Mouse (Mus musculus): ENCODE measurements around the gene Arl9.
"Not testable (repeated sequence)": the region's sequence is repeated elsewhere in the genome, so short reads cannot be mapped to it uniquely, and the experiment has no call there.

Gene Arl9

DNA sequence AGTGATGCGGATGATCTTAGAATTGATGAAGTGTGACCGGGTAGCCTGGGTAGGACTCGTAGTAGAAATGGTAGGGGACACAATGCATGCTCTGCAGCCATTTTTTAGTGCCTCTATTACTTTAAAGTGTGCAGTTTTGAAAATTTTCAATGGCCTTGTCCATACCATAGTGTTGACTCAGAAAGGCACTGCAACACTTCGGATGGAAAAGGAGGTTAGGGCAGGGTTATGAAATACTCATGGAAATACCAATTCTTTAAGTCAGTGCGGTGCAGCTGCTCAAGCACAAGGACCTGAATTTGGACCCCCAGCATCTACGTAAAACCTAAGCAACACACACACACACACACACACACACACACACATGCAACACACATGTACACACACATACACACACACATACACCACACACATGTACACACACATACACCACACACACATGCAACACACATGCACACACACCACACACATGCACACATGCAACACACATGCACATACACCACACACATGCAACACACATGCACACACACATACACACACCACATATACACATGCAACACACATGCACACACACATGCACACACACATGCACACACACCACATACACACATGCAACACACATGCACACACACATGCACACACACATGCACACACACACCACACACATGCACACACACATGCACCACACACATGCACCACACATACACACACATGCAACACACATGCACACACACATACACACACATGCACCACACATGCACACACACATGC lies at the start of gene Arl9:
Gene Arl9 (plus strand): TSS at position 5 of the 771 bp plus-strand sequence.
- no peak for DNase-seq (ENCODE audit: low read depth, low spot score)

DNA sequence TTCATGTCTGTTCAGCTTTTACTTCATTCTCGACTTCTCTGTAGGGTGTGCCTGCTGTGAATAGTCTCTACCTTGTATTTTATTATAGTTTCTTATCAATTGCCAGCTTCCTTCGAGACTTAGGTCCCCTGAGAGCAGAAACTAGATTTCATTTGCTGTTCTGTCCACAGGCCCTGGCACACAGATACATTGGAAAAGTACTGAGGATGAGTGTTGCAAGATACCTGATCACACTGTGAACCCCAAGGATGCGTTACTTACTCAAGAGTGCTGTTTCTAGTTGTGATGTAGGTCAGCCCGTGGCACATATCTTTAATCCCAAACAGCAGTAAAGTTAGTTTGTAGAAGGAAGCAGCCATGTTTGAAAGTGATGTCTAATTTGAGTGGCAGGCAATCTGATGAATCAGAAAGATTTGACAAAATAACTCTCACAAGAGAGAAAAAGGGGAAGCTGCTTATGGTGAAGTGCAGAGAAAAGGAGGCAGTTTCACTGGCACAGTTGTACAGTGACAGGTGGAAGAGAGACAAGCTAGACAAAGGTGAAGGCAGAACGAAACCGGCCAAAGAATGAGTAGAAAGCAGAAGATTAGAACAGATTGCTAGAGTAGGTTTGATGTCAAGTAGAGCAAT lies 49.5 kb upstream of the Arl9 start:
- no peak for DNase-seq (ENCODE audit: low read depth, low spot score)

DNA sequence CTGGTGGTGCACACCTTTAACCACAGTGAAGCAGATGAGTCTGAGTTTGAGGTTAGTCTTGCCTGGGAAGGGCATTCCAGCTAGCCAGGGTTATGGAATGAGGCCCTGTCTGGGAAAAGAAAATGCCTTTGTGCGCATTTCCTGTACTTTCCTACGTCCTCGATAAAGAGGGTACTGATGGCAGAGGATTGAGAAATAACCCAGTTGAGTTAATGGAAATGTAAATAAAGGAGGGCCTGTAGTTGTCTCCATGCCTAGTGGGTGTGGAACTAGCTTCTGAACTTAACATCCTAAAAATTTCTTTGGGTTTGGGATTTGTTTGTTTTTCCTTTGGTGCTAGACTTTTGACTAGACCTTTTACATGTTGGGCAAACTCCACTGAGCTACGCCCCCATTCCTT lies 48.4 kb upstream of the Arl9 start:
- no peak for DNase-seq (ENCODE audit: low read depth, low spot score)

DNA sequence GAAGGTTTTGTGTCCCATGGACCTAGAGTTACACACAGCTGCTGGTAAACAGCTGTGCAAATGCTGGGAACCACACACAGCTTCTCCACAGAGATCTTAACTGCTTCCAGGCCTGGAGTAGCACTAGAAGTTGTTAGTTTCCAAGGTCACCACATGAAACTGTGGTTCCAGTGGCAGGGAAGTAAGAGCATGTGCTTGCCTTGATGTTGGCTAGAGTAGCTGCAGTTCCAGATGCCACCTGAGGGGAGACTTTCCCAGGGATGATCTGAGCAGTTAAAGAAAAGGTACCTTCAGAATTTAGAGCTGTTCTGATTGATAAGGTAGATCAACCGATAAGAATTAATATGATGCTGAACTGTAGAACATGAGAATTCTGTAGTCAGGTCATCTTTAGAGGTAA lies 45.9 kb upstream of the Arl9 start:
- no peak for DNase-seq (ENCODE audit: low read depth, low spot score)

DNA sequence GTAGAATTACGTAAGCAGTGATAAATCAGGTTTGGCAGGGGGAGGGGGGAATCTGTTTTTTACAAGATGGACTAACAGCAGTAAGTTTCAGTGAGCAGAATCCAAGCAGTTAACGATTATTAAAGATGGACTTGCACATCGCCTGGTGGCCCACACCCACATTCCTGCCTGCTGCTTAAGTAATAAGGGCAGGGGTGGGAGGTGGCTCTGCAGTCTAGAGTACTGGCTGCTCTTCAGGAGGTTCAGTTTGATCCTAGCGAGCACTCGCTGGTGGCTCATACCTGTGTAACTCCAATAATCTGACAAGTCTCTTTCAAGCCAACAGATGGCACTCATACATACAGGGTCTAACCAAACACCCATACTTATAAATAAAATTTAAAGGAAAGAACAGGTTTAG lies 44.3 kb upstream of the Arl9 start:
- no peak for DNase-seq (ENCODE audit: low read depth, low spot score)

DNA sequence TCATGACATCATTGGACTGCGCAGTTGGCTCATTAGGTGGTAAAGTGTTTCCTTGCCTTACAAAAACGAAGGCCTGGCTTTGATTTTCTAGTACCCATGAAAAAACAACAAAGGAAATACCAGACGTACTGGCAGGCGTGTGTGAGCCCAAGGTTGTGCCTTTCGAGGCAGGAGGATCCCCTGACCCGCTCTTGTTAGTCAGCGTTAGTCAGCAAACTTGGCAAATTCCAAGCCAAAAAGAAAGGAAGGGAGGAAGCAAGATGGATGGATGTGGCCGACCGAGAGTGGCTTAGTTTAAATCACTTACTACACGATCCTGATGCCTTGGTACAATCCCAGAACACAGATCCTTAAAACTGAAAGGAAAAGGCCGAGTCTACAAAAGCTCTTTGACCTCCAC lies 41.3 kb upstream of the Arl9 start:
- no peak for DNase-seq (ENCODE audit: low read depth, low spot score)

DNA sequence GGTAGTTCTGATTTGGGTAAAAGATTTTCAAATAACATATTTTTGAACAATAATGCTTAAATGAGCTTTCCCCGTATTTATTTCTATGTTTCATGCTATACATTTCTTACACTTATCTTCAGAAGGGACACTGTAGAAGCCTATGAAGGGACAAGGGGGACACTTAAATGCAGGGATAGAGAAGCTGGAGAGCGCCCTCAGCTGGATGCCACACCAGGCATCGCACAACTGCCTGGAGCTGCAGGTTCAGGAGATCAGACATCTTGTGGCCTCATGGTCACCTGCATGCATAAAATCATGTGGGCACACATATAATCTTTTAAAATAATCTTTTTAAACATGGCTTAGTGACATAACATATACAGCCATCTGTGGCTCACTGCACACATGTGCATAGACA lies 39.2 kb upstream of the Arl9 start:
- no peak for DNase-seq (ENCODE audit: low read depth, low spot score)

DNA sequence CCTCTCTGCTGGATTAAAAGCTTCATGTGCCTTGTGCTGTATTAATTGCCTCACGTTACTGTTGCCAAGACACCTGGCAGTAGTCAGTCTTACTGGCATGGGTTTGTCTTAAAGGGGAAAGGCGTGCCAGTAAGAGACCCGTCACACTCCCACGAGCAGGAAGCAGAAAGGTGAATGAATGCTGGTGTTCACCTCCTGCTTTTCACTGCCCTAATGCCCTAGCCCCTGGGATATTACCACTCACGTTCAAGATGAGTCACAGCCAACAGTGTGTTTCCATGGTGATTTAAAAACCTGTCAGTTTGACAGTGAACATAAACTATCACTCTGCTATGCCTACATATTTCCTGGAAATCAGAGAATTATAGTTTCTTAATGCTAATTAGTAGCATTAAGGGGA lies 34.6 kb upstream of the Arl9 start:
- no peak for DNase-seq (ENCODE audit: low read depth, low spot score)

DNA sequence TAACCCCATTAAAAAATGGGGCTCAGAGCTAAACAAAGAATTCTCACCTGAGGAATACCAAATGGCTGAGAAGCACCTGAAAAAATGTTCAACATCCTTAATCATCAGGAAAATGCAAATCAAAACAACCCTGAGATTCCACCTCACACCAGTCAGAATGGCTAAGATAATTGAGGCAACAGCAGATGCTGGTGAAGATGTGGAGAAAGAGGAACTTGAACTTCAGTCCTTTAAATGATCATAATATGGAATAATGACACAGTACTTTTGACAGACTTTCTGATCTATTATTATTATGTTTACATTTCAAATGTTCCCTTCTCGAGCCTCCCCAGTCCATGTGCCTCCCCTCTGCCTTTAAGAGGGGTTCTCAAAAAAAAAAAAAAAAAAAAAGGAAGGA lies 32.7 kb upstream of the Arl9 start:
- DNase-seq (ENCODE audit: low read depth, low spot score): not testable (repeated sequence)

DNA sequence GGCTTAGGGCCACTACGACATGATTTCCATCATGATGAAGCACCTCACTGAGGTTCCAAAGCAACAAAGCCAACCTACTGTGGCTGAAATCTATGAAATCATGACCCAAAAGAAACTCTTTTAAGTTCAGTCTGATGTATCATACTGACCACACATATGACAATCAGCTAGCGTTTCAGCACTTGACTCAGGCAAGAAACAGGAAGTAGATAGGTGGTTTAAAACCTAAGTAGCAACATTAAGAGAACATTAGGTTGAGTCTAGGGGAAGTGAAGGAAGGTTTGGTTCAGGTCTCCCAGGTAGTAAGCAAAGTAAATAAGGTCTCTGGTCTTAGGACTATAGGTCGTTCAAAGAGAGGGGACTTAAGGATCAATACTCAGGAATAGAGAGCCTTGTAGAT lies 30.4 kb upstream of the Arl9 start:
- no peak for DNase-seq (ENCODE audit: low read depth, low spot score)

DNA sequence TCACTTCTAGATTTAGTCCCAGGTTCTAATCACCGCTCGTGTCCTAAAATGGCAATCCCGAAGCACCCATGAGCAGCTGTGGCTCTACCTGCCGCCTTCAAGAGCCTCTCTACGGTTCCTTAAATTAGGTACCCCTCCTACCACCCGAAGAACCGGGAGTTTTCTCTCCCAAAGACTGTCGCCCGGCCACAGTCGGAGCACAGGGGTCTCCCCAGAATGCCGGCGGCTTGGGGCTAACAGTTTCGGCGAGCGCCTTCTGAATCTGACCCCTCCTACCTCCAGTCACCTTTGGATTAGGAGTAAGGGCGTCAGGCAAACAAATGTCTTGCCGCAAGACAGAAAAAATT lies 29.7 kb upstream of the Arl9 start:
- DNase-seq (ENCODE audit: low read depth, low spot score): no peak

DNA sequence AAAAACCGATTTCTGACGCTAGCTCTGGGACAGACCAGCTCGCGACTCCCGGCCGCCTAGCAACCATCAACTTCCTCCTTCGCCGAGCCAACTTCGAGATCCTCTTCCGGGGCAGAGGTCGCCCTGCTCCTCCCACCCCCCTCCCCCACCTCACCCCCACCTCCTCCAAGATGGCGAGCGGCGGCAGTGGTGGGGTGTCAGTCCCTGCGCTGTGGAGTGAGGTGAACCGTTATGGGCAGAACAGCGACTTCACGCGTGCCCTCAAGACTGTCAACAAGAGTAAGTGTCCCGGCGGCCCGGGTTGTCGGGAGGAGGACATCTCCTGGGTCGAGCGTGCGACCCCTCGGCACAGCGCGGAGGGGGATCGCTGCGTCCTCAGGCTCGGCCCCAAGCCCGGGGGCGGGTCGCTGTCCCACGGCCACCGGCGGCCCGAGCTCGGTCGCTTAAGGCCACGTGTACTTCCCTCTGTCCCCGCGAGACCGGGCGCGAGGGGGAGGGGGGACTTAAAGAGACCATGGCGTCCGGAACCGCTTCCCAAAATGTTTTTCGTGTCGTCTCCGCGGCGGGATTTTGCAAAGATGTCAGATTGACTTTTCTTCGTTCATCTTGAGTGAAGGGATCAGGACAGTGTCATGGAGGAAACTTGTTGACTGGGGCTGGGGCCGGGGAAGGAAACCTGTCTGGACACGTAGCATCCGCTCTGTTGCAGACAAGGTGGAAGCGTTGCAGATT lies 29.1 kb upstream of the Arl9 start, which contains the start of gene Srp72:
Gene Srp72 (plus strand): TSS at position 130 of the 732 bp plus-strand sequence.
- DNase-seq (ENCODE audit: low read depth, low spot score): peak; percentile 73

DNA sequence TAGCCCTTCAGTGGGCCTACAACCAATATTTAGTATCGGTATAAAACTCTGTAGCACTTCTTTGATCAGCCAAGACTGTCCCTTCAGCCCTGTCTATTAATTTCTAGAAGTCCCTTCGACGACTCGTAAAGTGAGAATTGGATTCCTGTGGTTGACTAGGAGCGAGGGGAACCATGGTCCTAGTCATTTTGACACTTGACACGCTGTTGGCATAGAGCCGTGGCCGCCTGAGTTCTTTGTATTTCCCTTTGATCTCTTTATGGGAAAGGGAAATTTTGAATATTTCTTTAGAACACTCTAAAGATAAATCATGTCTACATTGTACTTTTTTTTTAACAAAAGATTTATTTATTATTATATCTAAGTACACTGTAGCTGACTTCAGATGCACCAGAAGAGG lies 28.1 kb upstream of the Arl9 start:
- DNase-seq (ENCODE audit: low read depth, low spot score): no peak

DNA sequence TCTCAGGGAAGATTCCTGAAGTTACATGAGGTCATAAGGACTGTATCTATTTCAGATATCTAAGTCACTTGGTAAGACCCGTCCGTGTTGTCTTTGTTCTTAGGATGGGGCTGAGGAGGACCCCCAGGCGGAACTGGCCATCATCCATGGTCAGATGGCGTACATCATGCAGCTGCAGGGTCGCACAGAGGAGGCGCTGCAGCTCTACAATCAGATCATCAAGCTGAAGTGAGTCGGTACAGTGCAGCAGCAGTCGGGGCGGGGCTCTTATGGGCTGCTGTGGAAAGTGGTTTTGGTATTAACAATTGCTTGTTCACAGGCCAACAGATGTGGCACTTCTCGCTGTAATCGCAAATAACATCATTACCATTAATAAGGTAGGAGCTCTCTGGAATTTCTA lies 19.8 kb upstream of the Arl9 start:
- no peak for DNase-seq (ENCODE audit: low read depth, low spot score)

DNA sequence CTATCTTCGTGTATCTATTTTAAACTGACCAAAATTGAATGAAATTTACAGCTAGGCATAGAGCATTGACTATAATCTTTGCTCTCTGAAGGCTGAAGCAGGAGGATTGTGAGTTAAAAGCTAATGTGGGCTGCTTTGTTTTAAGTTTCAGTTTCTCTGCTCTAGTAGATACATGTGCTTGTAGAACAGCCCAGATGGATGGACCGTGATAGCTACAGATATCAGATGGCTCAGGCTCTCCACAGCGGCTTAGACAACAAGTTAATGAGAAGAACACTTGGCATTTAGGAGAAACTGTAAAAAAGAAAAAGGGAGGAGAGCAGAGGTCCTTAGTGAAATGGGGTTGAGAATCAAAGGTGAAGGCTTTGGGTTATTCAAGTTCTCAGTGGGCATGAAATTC lies 13.1 kb upstream of the Arl9 start:
- DNase-seq (ENCODE audit: low read depth, low spot score): no peak

DNA sequence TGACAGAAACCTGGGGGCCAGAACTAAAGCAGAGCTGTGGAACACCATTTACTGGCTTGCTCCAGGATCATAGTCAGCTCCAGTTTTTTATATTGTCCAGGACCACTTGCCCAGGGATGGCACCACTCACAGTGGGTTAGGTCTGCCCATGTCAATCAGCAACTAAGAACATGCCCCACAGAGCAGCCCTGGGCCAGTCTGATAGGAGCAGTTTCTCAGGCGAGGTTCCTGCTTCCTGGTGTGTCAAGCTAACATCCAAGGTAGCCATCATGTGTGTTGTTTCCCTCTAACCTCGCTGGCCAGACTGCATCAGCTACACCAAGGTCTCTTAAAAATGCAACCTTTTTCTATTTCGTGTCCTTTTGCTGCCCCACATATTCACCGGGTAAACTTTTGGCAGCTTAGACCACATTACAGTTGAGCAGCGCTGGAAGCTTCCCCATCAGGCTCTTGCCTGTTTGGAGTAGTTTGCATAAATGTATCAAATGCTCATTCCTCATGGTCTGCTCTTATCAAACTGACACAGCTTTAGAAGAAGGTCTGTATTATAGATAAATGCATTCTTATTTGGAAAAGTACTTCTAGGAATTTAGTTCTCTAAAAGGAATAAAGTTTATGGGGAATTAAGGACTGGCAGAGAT lies 10.6 kb upstream of the Arl9 start:
- no peak for DNase-seq (ENCODE audit: low read depth, low spot score)

DNA sequence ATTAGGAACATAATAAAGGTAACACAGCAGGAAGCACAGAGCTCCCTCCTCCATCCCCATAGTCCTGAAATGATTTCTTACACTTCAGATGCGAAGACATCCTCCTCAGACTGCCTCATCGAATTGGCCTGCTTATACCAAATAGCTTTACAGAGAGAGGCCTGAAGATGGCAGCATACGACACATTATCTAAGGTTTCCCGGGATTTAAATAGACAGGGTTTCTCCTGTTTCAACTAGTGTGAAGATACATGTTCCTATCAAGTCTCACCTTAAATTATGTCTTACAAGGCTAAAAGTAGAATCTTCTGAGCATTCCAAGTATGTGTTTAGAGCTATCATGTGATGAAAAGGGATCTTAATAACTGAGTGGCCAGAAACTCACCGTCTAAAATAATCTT lies 5.4 kb upstream of the Arl9 start:
- DNase-seq (ENCODE audit: low read depth, low spot score): peak; percentile 61

DNA sequence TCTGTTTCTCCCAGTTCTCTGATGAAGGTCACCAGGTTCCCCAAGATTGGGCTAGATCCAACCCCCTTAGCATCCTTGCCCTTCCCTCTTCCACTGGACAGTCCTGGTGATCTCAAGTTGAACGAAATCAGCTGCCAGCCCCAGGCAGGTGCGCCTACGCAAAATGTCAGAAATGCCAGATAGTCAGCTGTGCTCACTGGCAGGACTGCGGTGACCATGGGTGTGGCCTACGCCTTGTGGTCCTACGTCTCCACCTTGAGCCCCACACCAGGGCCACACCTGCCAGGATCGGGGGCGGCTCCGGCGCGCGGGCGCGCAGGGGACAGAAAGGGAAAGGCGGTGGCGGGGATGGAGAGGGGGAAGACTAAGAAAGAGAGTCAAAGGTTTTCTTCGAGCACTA lies 2.7 kb upstream of the Arl9 start:
- DNase-seq (ENCODE audit: low read depth, low spot score): no peak

DNA sequence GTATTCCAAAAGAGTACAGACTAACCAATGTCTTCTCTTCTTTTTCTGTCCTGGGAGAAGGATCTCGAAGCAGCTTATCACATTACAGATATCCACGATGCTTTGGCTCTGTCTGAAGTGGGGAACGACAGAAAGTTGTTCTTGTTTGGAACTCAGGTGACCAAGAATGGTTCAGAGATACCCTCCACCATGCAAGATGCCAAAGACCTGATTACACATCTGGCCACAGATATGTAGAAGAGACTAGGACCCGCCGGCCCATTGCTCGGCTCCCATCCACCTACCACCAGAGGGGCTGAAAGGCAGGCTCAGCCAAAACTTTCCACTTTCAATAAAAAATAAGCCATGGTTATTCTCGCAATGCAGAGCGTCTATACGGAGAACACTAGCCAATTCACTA lies 6.5 kb downstream of the Arl9 start:
- no peak for DNase-seq (ENCODE audit: low read depth, low spot score)

DNA sequence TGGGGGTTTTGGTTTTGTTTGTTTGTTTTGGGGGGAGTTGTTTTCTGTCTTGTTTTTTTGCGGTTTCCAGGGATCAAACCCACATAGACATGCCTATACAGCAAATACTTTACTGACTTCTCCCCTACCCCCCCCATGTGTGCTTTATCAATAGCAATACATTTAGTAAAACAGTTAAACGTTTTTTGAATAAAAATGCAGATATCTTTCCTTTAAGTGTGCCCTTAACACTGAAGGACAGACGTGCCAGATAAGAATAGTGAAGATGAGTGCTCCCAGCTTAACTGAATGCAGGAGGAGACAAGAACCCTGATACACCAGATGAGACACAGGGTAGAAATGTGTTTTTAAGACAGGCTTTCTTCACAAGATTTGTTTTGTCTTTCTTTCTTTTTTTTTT lies 7.2 kb downstream of the Arl9 start:
- no peak for DNase-seq (ENCODE audit: low read depth, low spot score)

DNA sequence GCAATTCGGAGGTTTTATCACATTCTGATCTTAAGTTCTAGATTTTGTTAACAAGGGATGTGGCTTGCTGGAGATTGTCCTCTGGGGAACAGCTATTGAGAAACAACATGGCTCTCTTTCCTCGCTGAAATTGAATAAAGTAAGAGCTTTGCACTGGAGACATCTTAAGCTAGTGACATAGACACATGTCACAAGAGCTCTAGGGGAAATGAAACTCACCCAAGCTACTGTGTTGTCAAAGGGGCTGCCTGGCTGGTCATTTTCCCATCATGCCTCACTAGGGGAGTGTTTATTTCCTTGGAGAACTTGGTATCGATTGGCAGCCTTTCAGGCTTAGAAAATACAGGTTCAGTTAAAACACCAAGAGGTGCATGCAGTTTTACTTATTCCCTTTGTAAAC lies 9.3 kb downstream of the Arl9 start:
- no peak for DNase-seq (ENCODE audit: low read depth, low spot score)

Data from brain, embryonic 18.5 days (tissue).